Mouse (Mus musculus): ENCODE data around the gene Gm3543. TPM values are rescaled to one million over a fixed set of nuclear protein-coding genes. Genes with fewer than 3 reads are reported as not detected.
"Not testable (repeated sequence)": the region's sequence is repeated elsewhere in the genome, so short reads cannot be mapped to it uniquely, and the experiment has no call there.

Gene Gm3543
- not detected for total RNA-seq (2021)
- long read RNA-seq, experiment 1, result 0 reads
- long read RNA-seq, experiment 2, result 0 reads

GRCm38 (mm10) chr14:41983225-41983624 lies at the start of gene Gm3543:
Gene Gm3543, minus strand, starts transcription at chr14:41983325.
- not testable (repeated sequence) for DNase-seq

- DNase-seq, result not testable (repeated sequence)
Measured at GRCm38 (mm10) chr14:41968596-41968995, 14.5 kb downstream of the Gm3543 start.

- DNase-seq, result not testable (repeated sequence)
Measured at GRCm38 (mm10) chr14:41967827-41968226, 15.3 kb downstream of the Gm3543 start, which contains the start of gene Gm6401. Gene Gm6401, minus strand, starts transcription at chr14:41967927.

DNA sequence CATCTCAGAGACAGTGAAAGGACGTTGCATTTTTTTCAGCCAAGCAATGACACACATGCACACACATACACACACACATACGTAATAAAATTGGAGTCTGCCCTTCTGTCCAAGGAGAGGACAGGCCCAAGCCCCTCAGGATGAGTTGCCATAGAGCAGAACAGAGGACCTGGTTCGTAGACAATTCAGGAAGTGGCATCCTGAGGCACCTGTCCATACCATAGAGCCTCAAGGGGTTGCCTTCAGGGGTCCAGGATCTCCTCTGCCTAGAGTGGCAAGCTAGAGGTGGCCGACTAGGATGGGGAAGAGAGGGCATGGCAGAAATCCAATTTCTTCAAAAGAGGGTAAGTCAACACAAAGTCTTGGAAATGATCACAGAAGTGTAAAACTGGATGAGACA lies 19.0 kb downstream of the Gm3543 start:
- not testable (repeated sequence) for DNase-seq

DNA sequence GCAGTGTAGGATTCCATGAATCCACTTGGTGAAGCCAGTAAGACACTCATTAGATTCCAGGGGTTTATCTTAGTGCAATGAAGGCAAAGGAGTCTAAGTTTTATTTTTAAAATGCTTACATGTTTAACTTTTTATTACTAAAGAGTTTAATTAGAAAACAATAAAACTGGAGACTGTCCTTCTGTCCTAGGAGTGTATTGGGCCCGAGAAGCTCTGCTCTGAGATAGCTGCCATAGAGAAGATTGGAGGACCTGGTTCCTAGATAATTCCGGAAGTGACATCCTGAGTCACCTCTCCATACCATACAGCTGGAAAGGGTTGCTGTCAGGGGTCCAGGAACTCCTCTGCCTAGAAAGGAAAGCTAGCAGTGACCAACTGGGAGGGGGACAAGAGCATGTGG lies 39.4 kb downstream of the Gm3543 start, which contains the start of gene 1700024B05Rik:
1700024B05Rik (plus strand) TSS at position 301 of the 400 bp plus-strand sequence.
- not testable (repeated sequence) for DNase-seq

Other genes with a start within 250 kb of the Gm3543 start
- not detected for gene Gm7929, start 232.7 kb downstream of the Gm3543 start, total RNA-seq (2021)
- not detected for gene Gm47189, start 210.9 kb downstream of the Gm3543 start, total RNA-seq (2021)
- gene Gm7980, start 76.0 kb downstream of the Gm3543 start, total RNA-seq (2021), result not detected
- not detected for gene 1700049E17Rik1, start 58.4 kb downstream of the Gm3543 start, total RNA-seq (2021)
- not detected for gene 1700024B05Rik, start 39.3 kb downstream of the Gm3543 start, total RNA-seq (2021)
- gene Gm6401, start 15.4 kb downstream of the Gm3543 start, total RNA-seq (2021), result not detected
- not detected for gene Gm7951, start 134.0 kb upstream of the Gm3543 start, total RNA-seq (2021)
- gene Gm17027, start 179.3 kb upstream of the Gm3543 start, total RNA-seq (2021), result not detected
- not detected for gene Gm3573, start 207.5 kb upstream of the Gm3543 start, total RNA-seq (2021)

Data from adrenal gland, postnatal 36 days (tissue).